Mouse (Mus musculus) spleen, postnatal 14 days (tissue): ENCODE results near the gene Pcbp4.

Experiments
- DNase-seq, 2 experiments: peaks; one replicate each; pipeline ENCODE4 v3.0.0; 2021 to 2022; ENCODE audit warnings: low spot score in 2 of 2

Pcbp4 gene

DNA sequence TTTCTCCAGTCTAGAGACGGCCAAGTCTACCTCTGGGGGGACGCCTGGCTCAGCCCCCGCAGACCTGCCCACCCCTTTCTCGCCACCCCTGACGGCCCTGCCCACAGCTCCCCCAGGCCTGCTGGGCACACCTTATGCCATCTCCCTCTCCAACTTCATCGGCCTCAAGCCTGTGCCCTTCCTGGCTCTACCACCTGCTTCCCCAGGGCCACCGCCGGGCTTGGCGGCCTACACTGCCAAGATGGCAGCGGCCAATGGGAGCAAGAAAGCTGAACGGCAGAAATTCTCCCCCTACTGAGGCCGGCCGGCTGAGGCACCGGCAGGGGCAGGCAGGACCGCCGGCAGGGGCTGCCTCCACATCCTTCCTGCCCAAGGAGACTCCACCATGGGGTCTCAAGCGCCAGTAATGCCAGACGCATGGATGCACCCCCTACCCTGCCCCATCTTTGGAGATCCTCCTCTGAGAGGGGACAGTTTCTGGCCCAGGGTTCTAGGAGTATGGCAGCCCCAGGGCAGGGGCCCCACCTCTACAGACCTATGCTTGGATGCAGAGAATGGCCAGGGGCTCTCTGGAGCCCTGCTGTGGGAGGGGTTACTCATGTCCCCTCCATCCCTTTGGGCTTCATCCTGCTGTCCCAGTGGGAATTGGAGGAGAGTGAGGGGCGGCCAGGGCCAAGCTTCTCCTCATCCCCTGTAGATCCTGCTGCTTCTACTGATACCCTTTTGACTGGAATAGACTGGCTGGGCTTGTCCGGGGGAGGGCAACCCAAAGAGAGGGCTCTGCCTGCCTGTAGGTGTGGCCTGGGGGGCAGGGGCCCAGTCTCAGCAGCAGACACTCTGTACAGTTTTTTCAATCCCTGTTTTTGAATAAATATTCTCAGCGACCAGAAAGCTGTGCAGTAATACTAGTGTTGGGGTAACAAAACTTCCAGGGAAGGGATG lies 10.3 kb downstream of the Pcbp4 start:
- DNase-seq = no peak

- DNase-seq = peak in 1 of 2 experiments; percentile 29
Measured at GRCm38 (mm10) chr9:106464751-106465541, 11.9 kb downstream of the Pcbp4 start.

DNA sequence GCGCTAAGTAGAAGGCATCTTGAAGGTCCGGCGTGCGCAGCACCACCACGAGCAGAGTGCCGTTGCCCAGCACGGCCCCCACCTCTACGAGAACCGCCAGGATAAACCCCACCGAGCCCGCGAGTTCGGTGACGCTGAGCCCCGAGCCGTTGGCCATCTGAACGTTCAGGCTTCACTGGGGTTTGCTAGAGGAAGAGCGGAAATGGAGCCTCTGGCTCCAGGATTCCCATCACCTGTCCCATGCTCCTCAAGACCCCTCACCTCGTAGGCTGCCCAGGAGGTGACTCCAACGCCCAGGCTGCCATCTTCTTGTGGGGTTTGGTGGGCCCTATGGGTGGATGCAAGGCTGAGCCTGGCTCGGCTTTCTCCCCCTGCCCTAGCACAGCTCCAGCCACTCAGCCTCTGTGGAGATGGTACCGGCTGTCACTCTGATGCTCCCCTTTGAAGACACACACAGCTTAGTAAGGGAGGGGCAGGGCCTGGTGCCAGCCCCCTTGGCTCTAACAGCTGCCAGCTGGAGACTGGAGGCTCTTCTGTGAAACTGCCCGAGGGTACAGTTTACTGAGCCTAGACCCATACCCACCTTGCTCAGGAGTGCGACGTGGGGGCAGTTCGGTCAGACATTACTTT lies 12.6 kb downstream of the Pcbp4 start, which contains the start of gene Gpr62:
Gpr62 (minus strand) TSS at position 368 of the 630 bp plus-strand sequence.
- no peak for DNase-seq

GRCm38 (mm10) chr9:106466721-106467120 lies 13.6 kb downstream of the Pcbp4 start:
- DNase-seq = no peak

- DNase-seq = no peak
Measured at GRCm38 (mm10) chr9:106467746-106468145, 14.7 kb downstream of the Pcbp4 start.

- no peak for DNase-seq
Measured at GRCm38 (mm10) chr9:106469317-106469716, 16.2 kb downstream of the Pcbp4 start.

DNA sequence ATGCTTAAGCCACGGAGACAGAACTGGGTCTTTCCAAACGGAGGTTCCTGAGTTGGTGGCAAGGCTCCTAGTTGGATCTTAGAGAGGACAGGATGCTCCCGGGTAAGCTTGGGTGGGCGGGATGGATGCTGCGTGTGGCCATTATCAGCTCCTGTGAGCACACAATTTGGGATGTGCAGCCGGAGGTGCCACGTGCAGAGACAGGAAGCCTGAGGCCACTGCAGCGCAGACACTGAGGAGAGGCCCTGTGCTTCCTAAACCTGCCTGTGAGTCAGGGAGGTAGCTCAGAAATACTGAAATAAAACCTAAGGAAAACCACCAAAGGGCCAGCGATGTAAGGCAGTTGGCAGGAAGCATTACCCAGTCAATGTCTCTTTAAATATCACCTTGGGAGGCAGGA lies 16.7 kb downstream of the Pcbp4 start:
- DNase-seq = no peak

DNA sequence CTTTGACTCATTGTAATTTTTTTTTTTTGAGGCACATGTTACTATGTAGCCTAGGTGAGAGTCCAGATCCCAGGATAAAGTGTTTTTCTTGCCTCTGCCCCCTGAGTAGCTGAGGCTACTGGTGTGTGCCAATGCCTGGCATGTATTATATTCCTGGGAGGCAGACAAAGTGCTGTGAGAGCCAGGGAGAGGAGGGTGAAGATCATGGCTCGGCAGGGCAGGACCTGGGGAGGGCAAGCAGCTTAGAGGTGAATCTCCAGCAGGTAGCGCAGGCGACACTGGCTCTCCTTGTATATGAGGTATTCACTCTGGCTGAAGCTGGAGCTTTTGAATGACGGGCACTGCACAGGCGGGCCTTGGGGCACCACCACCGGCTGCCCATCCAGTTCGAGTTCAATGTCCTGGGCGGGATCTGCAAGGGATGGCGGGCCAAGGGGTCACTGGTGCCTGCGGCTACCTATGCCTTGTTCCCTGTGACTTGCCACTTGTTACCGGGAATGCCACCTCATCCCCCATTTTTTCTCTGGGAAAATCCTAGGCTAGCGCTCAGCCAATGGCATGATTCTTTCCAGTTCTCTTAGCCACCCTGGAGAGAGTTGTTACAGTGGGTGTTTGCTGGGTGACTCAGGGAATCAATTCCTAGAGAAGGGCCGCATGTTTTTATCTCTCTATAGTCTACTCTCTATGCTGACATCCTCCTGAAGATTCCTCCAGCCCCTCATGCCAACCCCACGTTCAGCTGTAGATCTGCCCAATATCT lies 18.1 kb downstream of the Pcbp4 start:
- DNase-seq = no peak

- no peak for DNase-seq
Measured at GRCm38 (mm10) chr9:106471892-106472291, 18.8 kb downstream of the Pcbp4 start.

DNA sequence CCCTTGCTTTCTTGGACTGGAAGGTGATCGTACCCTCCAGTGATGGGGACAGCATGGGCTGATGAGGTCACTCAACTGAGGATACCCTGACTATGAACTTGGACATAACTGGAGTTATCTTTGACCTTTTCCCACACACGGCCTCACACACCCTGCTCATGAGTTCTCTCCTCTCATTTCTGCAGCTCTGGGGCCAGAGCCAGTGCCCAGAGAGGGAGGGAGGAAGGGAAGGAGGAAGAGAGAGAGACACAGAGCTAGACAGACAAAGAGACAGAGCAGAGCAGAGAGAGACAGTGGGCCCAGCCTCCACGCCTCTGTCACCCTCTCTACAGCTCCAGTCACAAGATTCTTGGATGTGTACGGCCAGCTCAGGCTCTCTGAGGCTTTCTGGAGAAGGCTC lies 19.2 kb downstream of the Pcbp4 start:
- no peak for DNase-seq

DNA sequence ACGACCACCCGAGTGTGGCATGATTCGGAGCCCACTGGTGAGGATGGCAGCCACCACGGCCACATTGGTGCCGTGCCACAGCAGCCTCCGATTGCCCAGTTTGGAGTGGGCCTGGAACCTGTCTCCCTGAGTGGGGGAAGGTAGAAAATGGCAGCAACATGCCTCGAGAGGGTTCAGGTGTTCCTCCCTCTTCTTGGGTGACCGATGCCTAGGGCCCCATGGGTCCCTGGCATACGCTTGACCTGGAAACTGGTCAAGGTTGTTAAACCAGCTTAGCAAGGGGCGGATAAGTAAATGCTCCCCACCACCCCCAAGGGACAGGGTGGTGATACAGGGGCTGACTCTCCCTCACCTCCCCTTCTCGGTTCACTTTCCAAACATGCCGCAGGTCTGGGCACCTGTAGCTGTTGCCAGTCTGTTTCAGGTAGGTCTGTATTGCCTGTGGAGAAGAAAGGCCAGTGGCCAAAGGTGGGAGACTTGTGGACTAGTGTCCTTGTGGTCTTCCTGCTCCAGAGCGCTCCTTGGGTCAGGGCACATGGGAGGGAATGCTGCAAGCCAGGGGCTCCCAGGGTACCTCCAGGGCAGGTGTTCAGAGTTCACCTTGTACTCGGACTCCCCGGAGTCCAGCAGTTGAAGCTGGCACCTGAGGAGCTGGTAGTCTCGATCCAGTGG lies 20.1 kb downstream of the Pcbp4 start:
- DNase-seq = no peak

DNA sequence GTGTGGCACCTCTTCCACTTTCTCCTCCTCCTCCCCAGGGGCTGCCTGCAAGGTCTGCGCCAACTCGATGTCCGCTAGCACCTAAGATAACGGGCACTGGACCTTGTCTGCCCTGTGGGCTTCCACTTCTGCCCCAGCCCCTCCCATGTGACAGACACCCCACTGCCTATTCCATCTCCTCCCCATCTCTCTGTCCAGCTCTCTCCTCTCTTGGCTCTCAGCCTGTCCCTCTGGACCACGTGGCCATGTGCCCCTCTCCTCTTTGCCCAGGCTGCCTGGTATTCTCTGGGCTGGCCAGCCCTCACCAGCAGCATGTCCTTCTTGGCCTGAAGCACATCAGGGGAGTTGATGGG lies 20.6 kb downstream of the Pcbp4 start:
- no peak for DNase-seq

DNA sequence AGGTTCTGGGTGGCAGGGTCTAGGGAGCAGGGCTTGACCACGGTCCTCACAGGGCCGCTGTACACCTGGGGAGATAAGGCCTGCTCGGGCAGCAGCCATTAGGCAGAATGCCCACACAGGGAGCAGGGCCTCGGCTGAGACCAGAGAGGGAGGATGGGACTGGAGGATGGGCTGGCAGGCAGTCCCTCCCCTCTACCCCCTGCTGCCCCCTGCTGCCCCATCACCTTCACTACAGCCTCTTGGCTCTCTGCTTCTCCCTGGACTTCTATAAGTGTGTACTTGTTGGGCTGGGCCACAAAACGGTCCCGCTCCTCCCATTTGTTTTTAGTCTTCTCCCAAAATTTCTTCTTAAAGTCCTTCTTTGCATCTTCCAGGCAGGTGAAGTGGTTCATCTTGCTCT lies 21.4 kb downstream of the Pcbp4 start:
- DNase-seq = peak; percentile 34 to 55

- DNase-seq = no peak
Measured at GRCm38 (mm10) chr9:106475046-106475445, 22.0 kb downstream of the Pcbp4 start.

DNA sequence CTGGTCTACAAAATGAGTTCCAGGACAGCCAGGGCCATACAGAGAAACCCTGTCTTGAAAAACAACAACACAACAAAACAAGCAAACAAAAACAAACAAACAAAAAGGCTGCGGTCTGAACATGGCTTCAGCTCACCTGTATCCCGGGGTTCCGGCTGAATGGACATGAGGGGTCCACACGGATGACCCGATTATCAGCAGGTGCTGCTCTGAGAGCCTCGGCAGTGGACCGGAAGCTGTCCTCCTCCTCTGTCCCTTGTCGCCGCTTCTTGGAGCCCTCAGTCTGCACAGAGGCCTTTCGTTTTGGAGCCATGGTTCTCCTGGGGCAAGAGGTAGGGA lies 22.5 kb downstream of the Pcbp4 start, which contains the start of gene Rrp9:
Rrp9 (plus strand) TSS at position 301 of the 339 bp plus-strand sequence.
- DNase-seq = no peak

GRCm38 (mm10) chr9:106476002-106476923 lies 23.2 kb downstream of the Pcbp4 start:
- peak; percentile 37 to 52 for DNase-seq

DNA sequence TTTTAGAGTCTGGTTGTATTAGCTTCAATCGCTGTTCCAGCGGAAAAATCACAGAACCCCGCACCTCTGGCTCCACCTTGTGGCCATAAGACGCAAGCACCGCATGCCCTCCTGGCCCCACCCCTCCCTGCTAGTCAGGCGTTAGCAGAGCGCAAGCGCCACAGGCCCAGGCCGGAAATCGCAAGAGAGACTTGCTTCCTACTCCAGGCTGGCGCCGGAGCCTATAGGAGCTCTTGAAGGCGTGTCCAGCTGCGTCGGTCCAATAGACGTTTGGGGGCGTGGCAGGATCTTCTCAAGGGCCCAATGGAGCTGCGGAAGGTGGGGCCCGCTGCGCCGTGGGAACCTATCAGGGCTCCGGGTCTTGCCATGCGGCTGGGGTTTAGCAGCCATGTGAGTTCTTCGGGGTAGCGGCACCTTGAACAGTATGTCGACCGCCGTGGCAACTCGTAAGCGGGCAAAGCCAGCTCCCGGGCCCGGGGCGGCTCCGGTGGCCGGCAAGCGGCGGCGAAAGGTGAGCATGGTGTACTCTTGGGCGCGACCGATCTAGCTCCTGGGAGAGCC lies 23.9 kb downstream of the Pcbp4 start, which contains the start of gene Parp3:
Parp3 (minus strand) TSS at position 26 of the 561 bp plus-strand sequence.
- DNase-seq = peak; percentile 91 to 92

GRCm38 (mm10) chr9:106477649-106478048 lies 24.6 kb downstream of the Pcbp4 start:
- DNase-seq = no peak

GRCm38 (mm10) chr9:106478101-106478500 lies 25.0 kb downstream of the Pcbp4 start:
- no peak for DNase-seq
